Mouse (Mus musculus) stomach, embryonic 16.5 days (tissue): ENCODE measurements around the gene Arrdc5. TPM values are rescaled to one million over a fixed set of nuclear protein-coding genes. Genes with fewer than 3 reads are reported as not detected.

Source experiments
- ATAC-seq: fragments of 200-750 bp; cut with Nextera tagmentation; 2 replicates; pipeline ENCODE4 v1.8.0; 2017; ENCODE audit warnings: moderate number of reproducible peaks, moderate TSS enrichment; ENCODE audit not compliant: insufficient read depth, low FRiP score
- H3K27ac ChIP-seq: fragments of 300-500 bp; sonication (generic); 2 replicates; pipeline ENCODE4 v1.5.1; 2014; ENCODE audit warnings: low read length
- H3K27me3 ChIP-seq: fragments of 300-500 bp; sonication (generic); 2 replicates; pipeline ENCODE4 v1.6.1; 2014; ENCODE audit warnings: low read length, control low read depth, mixed read lengths; ENCODE audit not compliant: control insufficient read depth, insufficient read depth
- H3K36me3 ChIP-seq: fragments of 300-500 bp; sonication (generic); 2 replicates; pipeline ENCODE4 v1.6.1; 2014; ENCODE audit warnings: low read length; ENCODE audit not compliant: control insufficient read depth, insufficient read depth
- H3K4me1 ChIP-seq: fragments of 300-500 bp; sonication (generic); 2 replicates; pipeline ENCODE4 v1.6.1; 2014; ENCODE audit warnings: low read length, control low read depth, mixed read lengths; ENCODE audit not compliant: control insufficient read depth, insufficient read depth
- H3K4me2 ChIP-seq: fragments of 300-500 bp; sonication (generic); 2 replicates; pipeline ENCODE4 v1.6.1; 2014; ENCODE audit warnings: low read depth, low read length, mixed read lengths
- H3K4me3 ChIP-seq: fragments of 300-500 bp; sonication (generic); replicated peaks from 2 replicates; pipeline ENCODE4 v1.5.1; 2014; ENCODE audit warnings: mild to moderate bottlenecking, low read length
- H3K9ac ChIP-seq: fragments of 300-500 bp; sonication (generic); 2 replicates; pipeline ENCODE4 v1.6.1; 2014; ENCODE audit warnings: low read length
- H3K9me3 ChIP-seq: fragments of 300-500 bp; sonication (generic); replicated peaks from 2 replicates; pipeline ENCODE4 v1.6.1; 2016; ENCODE audit warnings: low read length, control low read depth; ENCODE audit not compliant: control insufficient read depth
- WGBS: fragments of 180-500 bp; shearing (Covaris S2); extraction: QIAGEN DNeasy Blood & Tissue Kit; methylation state at CpG from one replicate; pipeline ENCODE4 v1.1.7; 2014; 5-methylcytosine and 5-hydroxymethylcytosine counted together
- polyA plus RNA-seq: library from polyadenylated mRNA; unstranded; fragments of >200 nt; fragmentation: Nextera tagmentation; extraction: Ambion mirVana; gene quantifications from 2 replicates; pipeline ENCODE4 v1.2.1, GENCODE M21; 2015

Gene Arrdc5
- polyA plus RNA-seq, 1 experiment from 2014 or later = not detected

GRCm38 (mm10) chr17:56308088-56308487, 8.0 kb upstream of the Arrdc5 start:
- peak overlapping the region; percentile 21 for H3K4me2 ChIP-seq
- H3K4me3 ChIP-seq = no peak overlapping the region
- peaks cover 16% of the 10 kb centered on the region; the same call in 1 of the 2 replicates for H3K36me3 ChIP-seq
- H3K27ac ChIP-seq = peak overlapping the region; percentile 85
- ATAC-seq = no peak; the same call in 1 of the 2 replicates
- no peaks in the 10 kb centered on the region for H3K27me3 ChIP-seq
- peak overlapping the region; percentile 39 for H3K9ac ChIP-seq
- H3K9me3 ChIP-seq = no peaks in the 10 kb centered on the region
- WGBS = 51% methylated on average over 6 of the region's 6 CpGs
- peaks cover 43% of the 10 kb centered on the region for H3K4me1 ChIP-seq

GRCm38 (mm10) chr17:56305826-56306225, 5.7 kb upstream of the Arrdc5 start:
- Histone ChIP-seq H3K27me3 (no peaks in the 10 kb centered on the region), H3K9ac (peak overlapping the region; percentile 72), H3K36me3 (peaks cover 12% of the 10 kb centered on the region; the same call in 1 of the 2 replicates), H3K4me2 (peak overlapping the region; percentile 71), H3K27ac (peak overlapping the region; percentile 56; the same call in 1 of the 2 replicates), H3K4me3 (peak overlapping the region; percentile 66), H3K9me3 (no peaks in the 10 kb centered on the region), H3K4me1 (peaks cover 49% of the 10 kb centered on the region)
- 52% methylated on average over 8 of the region's 8 CpGs for WGBS
- no peak for ATAC-seq

- no peak overlapping the region; the same call in 1 of the 2 replicates for H3K27ac ChIP-seq
- ATAC-seq = no peak
- H3K9ac ChIP-seq = peak overlapping the region; percentile 72
- no peaks in the 10 kb centered on the region for H3K27me3 ChIP-seq
- peaks cover 49% of the 10 kb centered on the region for H3K4me1 ChIP-seq
- 26% methylated on average over 9 of the region's 9 CpGs for WGBS
- no peaks in the 10 kb centered on the region for H3K9me3 ChIP-seq
- H3K4me3 ChIP-seq = peak overlapping the region; percentile 66
- peak overlapping the region; percentile 71 for H3K4me2 ChIP-seq
- H3K36me3 ChIP-seq = 0 out of 2 replicates have a peak, but pooled peaks cover 11% of the 10 kb centered on the region
Measured at GRCm38 (mm10) chr17:56305156-56305555, 5.1 kb upstream of the Arrdc5 start.

- H3K4me2 ChIP-seq = peak overlapping the region; percentile 71
- no peaks in the 10 kb centered on the region for H3K9me3 ChIP-seq
- WGBS = 11% methylated on average over 11 of the region's 11 CpGs
- peak overlapping the region; percentile 66 for H3K4me3 ChIP-seq
- peaks cover 49% of the 10 kb centered on the region for H3K4me1 ChIP-seq
- no peak for ATAC-seq
- peak overlapping the region; percentile 72 for H3K9ac ChIP-seq
- H3K27me3 ChIP-seq = no peaks in the 10 kb centered on the region
- H3K27ac ChIP-seq = no peak overlapping the region
- H3K36me3 ChIP-seq = 0 out of 2 replicates have a peak, but pooled peaks cover 8% of the 10 kb centered on the region
Measured at GRCm38 (mm10) chr17:56304718-56305117, 4.6 kb upstream of the Arrdc5 start.

- WGBS = under 1% methylated on average over 68 of the region's 68 CpGs
- ATAC-seq = peak; percentile 94
Measured at GRCm38 (mm10) chr17:56303847-56304586, 3.9 kb upstream of the Arrdc5 start.

GRCm38 (mm10) chr17:56303160-56303846, 3.2 kb upstream of the Arrdc5 start, which contains the start of gene Uhrf1:
Gene Uhrf1, plus strand, starts transcription at chr17:56303321.
- Histone ChIP-seq H3K4me3 (peak within 1 kb of the TSS; percentile 66), H3K27ac (peak within 1 kb of the TSS; percentile 93), H3K4me1 (peaks cover 43% of the 10 kb centered on the region), H3K9ac (peak within 1 kb of the TSS; percentile 80), H3K4me2 (peak within 1 kb of the TSS; percentile 99), H3K9me3 (no peaks in the 10 kb centered on the region), H3K36me3 (no peaks in the 10 kb centered on the region), H3K27me3 (no peaks in the 10 kb centered on the region)
- under 1% methylated on average over 43 of the region's 43 CpGs for WGBS
- peak; percentile 81 for ATAC-seq

More at GRCm38 (mm10) chr17:56303847-56304586, 3.9 kb upstream of the Arrdc5 start:
- no peaks in the 10 kb centered on the region for H3K9me3 ChIP-seq
- H3K4me1 ChIP-seq = peaks cover 49% of the 10 kb centered on the region
- peak overlapping the region; percentile 99 for H3K4me2 ChIP-seq
- H3K36me3 ChIP-seq = 0 out of 2 replicates have a peak, but pooled peaks cover 3% of the 10 kb centered on the region
- no peaks in the 10 kb centered on the region for H3K27me3 ChIP-seq
- peak overlapping the region; percentile 93 for H3K27ac ChIP-seq
- H3K9ac ChIP-seq = peak overlapping the region; percentile 80
- H3K4me3 ChIP-seq = peak overlapping the region; percentile 66

GRCm38 (mm10) chr17:56302363-56302996, 2.4 kb upstream of the Arrdc5 start:
- Histone ChIP-seq H3K27me3 (no peaks in the 10 kb centered on the region), H3K4me3 (peak overlapping the region; percentile 66)
- ATAC-seq = peak; percentile 12; the same call in 1 of the 2 replicates

GRCm38 (mm10) chr17:56298238-56298637, 1.8 kb downstream of the Arrdc5 start:
- no peak for ATAC-seq
- WGBS = 95% methylated on average over 1 of the region's 1 CpGs
- Histone ChIP-seq H3K4me1 (peaks cover 7% of the 10 kb centered on the region), H3K27me3 (no peaks in the 10 kb centered on the region), H3K9me3 (no peaks in the 10 kb centered on the region), H3K4me3 (no peak overlapping the region), H3K9ac (no peak overlapping the region), H3K27ac (no peak overlapping the region), H3K4me2 (no peak overlapping the region), H3K36me3 (no peaks in the 10 kb centered on the region)

More at GRCm38 (mm10) chr17:56302363-56302996, 2.4 kb upstream of the Arrdc5 start:
- peaks cover 36% of the 10 kb centered on the region for H3K4me1 ChIP-seq
- WGBS = 21% methylated on average over 13 of the region's 13 CpGs
- H3K4me2 ChIP-seq = peak overlapping the region; percentile 99
- H3K27ac ChIP-seq = peak overlapping the region; percentile 93
- H3K9me3 ChIP-seq = no peaks in the 10 kb centered on the region
- H3K9ac ChIP-seq = peak overlapping the region; percentile 56
- H3K36me3 ChIP-seq = no peaks in the 10 kb centered on the region
